Mouse (Mus musculus): Measurements from ENCODE around the gene Necap2. TPM values are rescaled to one million over a fixed set of nuclear protein-coding genes. Genes with fewer than 3 reads are reported as not detected.

Necap2 gene
- polyA plus RNA-seq, 1 experiment from 2014 or later: 50.6 TPM

GRCm38 (mm10) chr4:141024052-141024451, 54.1 kb downstream of the Necap2 start:
- H3K4me3 ChIP-seq: no peak overlapping the region
- ATAC-seq (ENCODE audit: low FRiP score, low read depth): no peak
- no peaks in the 10 kb centered on the region for H3K9me3 ChIP-seq
- WGBS: 76% methylated on average over 9 of the region's 9 CpGs
- no peak overlapping the region for H3K27ac ChIP-seq (replicated peaks)
- H3K9ac ChIP-seq: no peak overlapping the region
- H3K4me2 ChIP-seq: no peak overlapping the region
- no peaks in the 10 kb centered on the region for H3K27me3 ChIP-seq
- H3K4me1 ChIP-seq (replicated peaks): peaks cover 33% of the 10 kb centered on the region
- no peaks in the 10 kb centered on the region for H3K36me3 ChIP-seq

- Histone ChIP-seq H3K27me3 (no peaks in the 10 kb centered on the region), H3K4me3 (no peak overlapping the region), H3K27ac (replicated peaks) (peak overlapping the region; percentile 79), H3K4me2 (no peak overlapping the region), H3K36me3 (0 out of 2 replicates have a peak, but pooled peaks cover 3% of the 10 kb centered on the region), H3K9ac (no peak overlapping the region), H3K9me3 (no peaks in the 10 kb centered on the region), H3K4me1 (replicated peaks) (peaks cover 44% of the 10 kb centered on the region)
- peak; percentile 2; the same call in 1 of the 2 replicates for ATAC-seq (ENCODE audit: low FRiP score, low read depth)
- WGBS: 50% methylated on average over 10 of the region's 11 CpGs
Observed at GRCm38 (mm10) chr4:141021614-141021929, 56.6 kb downstream of the Necap2 start.

GRCm38 (mm10) chr4:141020811-141021613, 57.1 kb downstream of the Necap2 start:
- H3K36me3 ChIP-seq: peaks cover 7% of the 10 kb centered on the region

GRCm38 (mm10) chr4:141020220-141020619, 57.9 kb downstream of the Necap2 start:
- Histone ChIP-seq H3K4me1 (replicated peaks) (peaks cover 47% of the 10 kb centered on the region), H3K4me2 (no peak overlapping the region), H3K36me3 (peaks cover 15% of the 10 kb centered on the region), H3K27ac (replicated peaks) (peak overlapping the region; percentile 79), H3K9ac (no peak overlapping the region), H3K27me3 (no peaks in the 10 kb centered on the region), H3K9me3 (no peaks in the 10 kb centered on the region), H3K4me3 (no peak overlapping the region)
- WGBS: 85% methylated on average over 17 of the region's 17 CpGs
- ATAC-seq (ENCODE audit: low FRiP score, low read depth): no peak

More at GRCm38 (mm10) chr4:141020811-141021613, 57.1 kb downstream of the Necap2 start:
- Histone ChIP-seq H3K27me3 (no peaks in the 10 kb centered on the region), H3K9me3 (no peaks in the 10 kb centered on the region), H3K4me3 (no peak overlapping the region), H3K4me1 (replicated peaks) (peaks cover 47% of the 10 kb centered on the region), H3K4me2 (no peak overlapping the region), H3K27ac (replicated peaks) (peak overlapping the region; percentile 79), H3K9ac (no peak overlapping the region; the same call in 1 of the 2 replicates)
- peak; percentile 64 for ATAC-seq (ENCODE audit: low FRiP score, low read depth)
- 17% methylated on average over 14 of the region's 14 CpGs for WGBS

GRCm38 (mm10) chr4:141017657-141018436, 60.3 kb downstream of the Necap2 start:
- Histone ChIP-seq H3K9me3 (no peaks in the 10 kb centered on the region), H3K27me3 (no peaks in the 10 kb centered on the region), H3K4me1 (replicated peaks) (peaks cover 52% of the 10 kb centered on the region), H3K4me2 (no peak overlapping the region), H3K4me3 (no peak overlapping the region), H3K27ac (replicated peaks) (no peak overlapping the region), H3K36me3 (peaks cover 27% of the 10 kb centered on the region), H3K9ac (no peak overlapping the region)
- no peak for ATAC-seq (ENCODE audit: low FRiP score, low read depth)
- WGBS: 78% methylated on average over 29 of the region's 29 CpGs

Other genes with a start within 250 kb of the Necap2 start
- 0.06 TPM in 1 of 2 replicates, not detected in the other for gene Padi1, start 232.6 kb downstream of the Necap2 start, polyA plus RNA-seq (2015; fragmentation: Nextera tagmentation; extraction: Ambion mirVana)
- gene Padi2, start 172.0 kb downstream of the Necap2 start, polyA plus RNA-seq (2015; fragmentation: Nextera tagmentation; extraction: Ambion mirVana): 1.2 and 2.2 TPM in 2 replicates
- 480 TPM in 2 replicates for gene Sdhb, start 117.2 kb downstream of the Necap2 start, polyA plus RNA-seq (2015; fragmentation: Nextera tagmentation; extraction: Ambion mirVana)
- 181 and 193 TPM in 2 replicates for gene Atp13a2, start 91.5 kb downstream of the Necap2 start, polyA plus RNA-seq (2015; fragmentation: Nextera tagmentation; extraction: Ambion mirVana)
- 161 and 173 TPM in 2 replicates for gene Mfap2, start 67.9 kb downstream of the Necap2 start, polyA plus RNA-seq (2015; fragmentation: Nextera tagmentation; extraction: Ambion mirVana)
- 6.2 and 7.7 TPM in 2 replicates for gene Crocc, start 17.8 kb downstream of the Necap2 start, polyA plus RNA-seq (2015; fragmentation: Nextera tagmentation; extraction: Ambion mirVana)
- 0.43 and 0.71 TPM in 2 replicates for gene Spata21, start 10.0 kb upstream of the Necap2 start, polyA plus RNA-seq (2015; fragmentation: Nextera tagmentation; extraction: Ambion mirVana)
- gene Szrd1, start 61.4 kb upstream of the Necap2 start, polyA plus RNA-seq (2015; fragmentation: Nextera tagmentation; extraction: Ambion mirVana): 24.9 TPM in 2 replicates
- gene Fbxo42, start 69.6 kb upstream of the Necap2 start, polyA plus RNA-seq (2015; fragmentation: Nextera tagmentation; extraction: Ambion mirVana): 23.7 and 25.2 TPM in 2 replicates
- gene Rsg1, start 135.6 kb upstream of the Necap2 start, polyA plus RNA-seq (2015; fragmentation: Nextera tagmentation; extraction: Ambion mirVana): 7.8 and 10.9 TPM in 2 replicates
- gene Arhgef19, start 161.1 kb upstream of the Necap2 start, polyA plus RNA-seq (2015; fragmentation: Nextera tagmentation; extraction: Ambion mirVana): 1.5 and 1.7 TPM in 2 replicates
- gene Epha2, start 222.9 kb upstream of the Necap2 start, polyA plus RNA-seq (2015; fragmentation: Nextera tagmentation; extraction: Ambion mirVana): 1.4 and 1.5 TPM in 2 replicates